Mouse (Mus musculus) liver (tissue): ENCODE data around the gene Uso1.

Experiments
- DNase-seq: peaks from one replicate; pipeline ENCODE4 v3.0.0-alpha.2; 2020; ENCODE audit warnings: mixed read lengths

Uso1 gene

GRCm38 (mm10) chr5:92137239-92138046 lies at the start of gene Uso1:
TSS of gene Uso1 (plus strand) at chr5:92137938.
- DNase-seq = peak; percentile 100

- DNase-seq = no peak
These were observed 44.3 kb upstream of the Uso1 start for GRCm38 (mm10) chr5:92093263-92094061.

- DNase-seq = no peak
These were observed 43.7 kb upstream of the Uso1 start for GRCm38 (mm10) chr5:92094062-92094415.

GRCm38 (mm10) chr5:92096786-92097185 lies 41.0 kb upstream of the Uso1 start:
- no peak for DNase-seq

GRCm38 (mm10) chr5:92097779-92098178 lies 40.0 kb upstream of the Uso1 start:
- no peak for DNase-seq

- no peak for DNase-seq
These were observed 39.2 kb upstream of the Uso1 start for GRCm38 (mm10) chr5:92098351-92099109.

- DNase-seq = no peak
These were observed 36.1 kb upstream of the Uso1 start for GRCm38 (mm10) chr5:92101601-92102000.

GRCm38 (mm10) chr5:92103062-92103461 lies 34.7 kb upstream of the Uso1 start:
- DNase-seq = no peak

- no peak for DNase-seq
These were observed 33.8 kb upstream of the Uso1 start for GRCm38 (mm10) chr5:92103816-92104415.

GRCm38 (mm10) chr5:92106327-92107125 lies 31.2 kb upstream of the Uso1 start:
- DNase-seq = peak; percentile 9

- DNase-seq = no peak
These were observed 30.5 kb upstream of the Uso1 start for GRCm38 (mm10) chr5:92107282-92107681.

GRCm38 (mm10) chr5:92110818-92111355 lies 26.9 kb upstream of the Uso1 start:
- no peak for DNase-seq

GRCm38 (mm10) chr5:92112175-92112574 lies 25.6 kb upstream of the Uso1 start:
- DNase-seq = no peak

- DNase-seq = no peak
These were observed 25.2 kb upstream of the Uso1 start for GRCm38 (mm10) chr5:92112585-92112984.

GRCm38 (mm10) chr5:92113484-92113883 lies 24.3 kb upstream of the Uso1 start:
- DNase-seq = no peak

GRCm38 (mm10) chr5:92114223-92114622 lies 23.5 kb upstream of the Uso1 start:
- no peak for DNase-seq

GRCm38 (mm10) chr5:92114939-92115338 lies 22.8 kb upstream of the Uso1 start:
- no peak for DNase-seq

- peak; percentile 56 for DNase-seq
These were observed 19.8 kb upstream of the Uso1 start for GRCm38 (mm10) chr5:92117823-92118403.

GRCm38 (mm10) chr5:92121636-92122035 lies 16.1 kb upstream of the Uso1 start:
- DNase-seq = no peak

- no peak for DNase-seq
These were observed 12.3 kb upstream of the Uso1 start for GRCm38 (mm10) chr5:92125446-92125845.

GRCm38 (mm10) chr5:92127141-92127625 lies 10.6 kb upstream of the Uso1 start:
- peak; percentile 84 for DNase-seq
